Mouse (Mus musculus) megakaryocyte, adult 5-6 weeks (primary cell): ENCODE measurements around the gene Tnfsf18. TPM values are rescaled to one million over a fixed set of nuclear protein-coding genes. Genes with fewer than 3 reads are reported as not detected.

Experiments
- total RNA-seq, 2 experiments: library from RNA; stranded (forward) in 1 of 2; stranded (reverse) in 1 of 2; fragments of 153-499, 151-499 nt in 1 of 2; fragments of 221-1000, 200-1000 nt in 1 of 2; gene quantifications; 2 replicates each; pipeline versions ENCODE4 v1.2.3 to v1.2.4; 2015 to 2017

Gene Tnfsf18
- total RNA-seq, 2 experiments from 2014 or later, result not detected

Other genes starting within 250 kb of the Tnfsf18 start
- gene Prdx6, start 243.4 kb upstream of the Tnfsf18 start, total RNA-seq (2015), result 161 and 201 TPM in 2 replicates
- gene Prdx6, start 243.4 kb upstream of the Tnfsf18 start, total RNA-seq (2017), result 213 and 226 TPM in 2 replicates
- not detected in 2 replicates for gene Tnfsf4, start 99.2 kb upstream of the Tnfsf18 start, total RNA-seq (2015)
- gene Tnfsf4, start 99.2 kb upstream of the Tnfsf18 start, total RNA-seq (2017), result not detected in 2 replicates